Mouse (Mus musculus) small intestine, adult 2 months (tissue): ENCODE measurements around the gene Ror1.

Experiments
- CTCF ChIP-seq: fragments of 200-500 bp; IDR thresholded peaks from 2 replicates; pipeline ENCODE4 v1.5.1; 2012; ENCODE audit warnings: low read depth, mild to moderate bottlenecking, control low read depth, inconsistent platforms, low read length, moderate library complexity, mixed read lengths; ENCODE audit not compliant: insufficient replicate concordance, insufficient read length; ENCODE audit errors: extremely low read depth
- POLR2A ChIP-seq: fragments of 200-500 bp; IDR thresholded peaks from 2 replicates; pipeline ENCODE4 v1.6.1; 2012; ENCODE audit warnings: low read depth, mild to moderate bottlenecking, control low read depth, inconsistent platforms, low read length, moderate library complexity

DNA sequence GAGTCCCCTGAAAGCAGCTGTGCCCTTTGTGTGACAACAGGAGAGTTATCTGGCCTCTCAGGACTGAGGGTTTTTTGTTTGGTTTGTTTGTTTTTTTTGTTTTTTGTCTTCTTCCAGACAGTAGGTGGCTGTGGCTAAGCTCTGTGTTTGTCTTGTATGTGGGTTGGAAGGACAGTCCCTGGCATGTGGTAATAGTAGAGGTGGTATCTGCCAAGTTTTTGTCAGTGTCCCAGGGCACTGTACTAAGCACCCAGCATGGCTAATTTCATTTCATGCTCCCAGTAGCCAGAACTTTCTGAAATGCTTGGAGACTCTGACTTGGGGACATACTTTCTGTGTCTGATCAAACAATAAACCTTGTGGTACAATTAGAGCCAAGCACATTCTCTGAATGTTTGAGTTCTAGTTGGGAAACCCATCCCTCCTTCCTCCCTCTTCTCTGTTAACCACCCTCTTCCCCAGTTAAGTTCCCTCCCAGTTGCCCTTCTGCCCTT is 256.3 kb downstream of the Ror1 start:
- TF ChIP-seq CTCF = no peak
- no peak for TF ChIP-seq POLR2A
